Mouse (Mus musculus): ENCODE data around the gene Dand5. TPM values are rescaled to one million over a fixed set of nuclear protein-coding genes. Genes with fewer than 3 reads are reported as not detected.

The Dand5 gene
- polyA plus RNA-seq, 1 experiment from 2014 or later: 2.9 TPM

GRCm38 (mm10) chr8:84813830-84814229 lies 8.8 kb downstream of the Dand5 start:
- 41% methylated on average over 3 of the region's 3 CpGs for WGBS (ENCODE audit: insufficient replicate concordance)
- peaks cover 47% of the 10 kb centered on the region for H3K4me1 ChIP-seq (replicated peaks)
- no peak overlapping the region for H3K4me2 ChIP-seq
- no peaks in the 10 kb centered on the region for H3K36me3 ChIP-seq (replicated peaks)
- H3K27me3 ChIP-seq: peaks cover 44% of the 10 kb centered on the region
- H3K27ac ChIP-seq (replicated peaks): no peak overlapping the region
- H3K9me3 ChIP-seq (replicated peaks): no peaks in the 10 kb centered on the region
- no peak overlapping the region for H3K4me3 ChIP-seq (replicated peaks)
- H3K9ac ChIP-seq: no peak overlapping the region
- ATAC-seq (ENCODE audit: insufficient read depth): no peak

- WGBS (ENCODE audit: insufficient replicate concordance): under 1% methylated on average over 5 of the region's 5 CpGs
- no peak overlapping the region for H3K4me3 ChIP-seq (replicated peaks)
- no peak for ATAC-seq (ENCODE audit: insufficient read depth)
- H3K36me3 ChIP-seq (replicated peaks): no peaks in the 10 kb centered on the region
- peaks cover 49% of the 10 kb centered on the region for H3K4me1 ChIP-seq (replicated peaks)
- H3K9ac ChIP-seq: no peak overlapping the region
- H3K27ac ChIP-seq (replicated peaks): no peak overlapping the region
- H3K9me3 ChIP-seq (replicated peaks): no peaks in the 10 kb centered on the region
- no peak overlapping the region for H3K4me2 ChIP-seq
- H3K27me3 ChIP-seq: peaks cover 52% of the 10 kb centered on the region
Observed at GRCm38 (mm10) chr8:84813059-84813458, 9.6 kb downstream of the Dand5 start.

GRCm38 (mm10) chr8:84811303-84811702 lies 11.3 kb downstream of the Dand5 start:
- H3K36me3 ChIP-seq (replicated peaks): no peaks in the 10 kb centered on the region
- H3K4me1 ChIP-seq (replicated peaks): peaks cover 49% of the 10 kb centered on the region
- no peak for ATAC-seq (ENCODE audit: insufficient read depth)
- 35% methylated on average over 10 of the region's 10 CpGs for WGBS (ENCODE audit: insufficient replicate concordance)
- H3K27ac ChIP-seq (replicated peaks): no peak overlapping the region
- H3K9me3 ChIP-seq (replicated peaks): no peaks in the 10 kb centered on the region
- peak overlapping the region; percentile 51 for H3K4me3 ChIP-seq (replicated peaks)
- H3K27me3 ChIP-seq: peaks cover 63% of the 10 kb centered on the region
- peak overlapping the region; percentile 77 for H3K4me2 ChIP-seq
- peak overlapping the region; percentile 30; the same call in 1 of the 2 replicates for H3K9ac ChIP-seq

GRCm38 (mm10) chr8:84810896-84811295 lies 11.7 kb downstream of the Dand5 start:
- peaks cover 45% of the 10 kb centered on the region for H3K4me1 ChIP-seq (replicated peaks)
- peak overlapping the region; percentile 51 for H3K4me3 ChIP-seq (replicated peaks)
- H3K9me3 ChIP-seq (replicated peaks): no peaks in the 10 kb centered on the region
- no peak overlapping the region for H3K27ac ChIP-seq (replicated peaks)
- peak; percentile 67 for ATAC-seq (ENCODE audit: insufficient read depth)
- H3K4me2 ChIP-seq: peak overlapping the region; percentile 77
- under 1% methylated on average over 32 of the region's 32 CpGs for WGBS (ENCODE audit: insufficient replicate concordance)
- H3K27me3 ChIP-seq: peaks cover 65% of the 10 kb centered on the region
- H3K9ac ChIP-seq: peak overlapping the region; percentile 30; the same call in 1 of the 2 replicates
- H3K36me3 ChIP-seq (replicated peaks): no peaks in the 10 kb centered on the region

GRCm38 (mm10) chr8:84809941-84810280 lies 12.7 kb downstream of the Dand5 start:
- WGBS (ENCODE audit: insufficient replicate concordance): 78% methylated on average over 5 of the region's 5 CpGs

GRCm38 (mm10) chr8:84809109-84809940 lies 13.3 kb downstream of the Dand5 start:
- H3K4me1 ChIP-seq (replicated peaks): peaks cover 35% of the 10 kb centered on the region
- no peaks in the 10 kb centered on the region for H3K36me3 ChIP-seq (replicated peaks)
- no peak overlapping the region for H3K9ac ChIP-seq
- H3K4me2 ChIP-seq: no peak overlapping the region
- H3K9me3 ChIP-seq (replicated peaks): no peaks in the 10 kb centered on the region
- no peak for ATAC-seq (ENCODE audit: insufficient read depth)
- no peak overlapping the region for H3K27ac ChIP-seq (replicated peaks)
- peaks cover 77% of the 10 kb centered on the region for H3K27me3 ChIP-seq
- 67% methylated on average over 12 of the region's 12 CpGs for WGBS (ENCODE audit: insufficient replicate concordance)
- no peak overlapping the region for H3K4me3 ChIP-seq (replicated peaks)

More at GRCm38 (mm10) chr8:84809941-84810280, 12.7 kb downstream of the Dand5 start:
- H3K4me1 ChIP-seq (replicated peaks): peaks cover 36% of the 10 kb centered on the region
- H3K27me3 ChIP-seq: peaks cover 74% of the 10 kb centered on the region
- H3K4me3 ChIP-seq (replicated peaks): no peak overlapping the region
- H3K4me2 ChIP-seq: no peak overlapping the region
- H3K27ac ChIP-seq (replicated peaks): no peak overlapping the region
- H3K9ac ChIP-seq: no peak overlapping the region
- no peak for ATAC-seq (ENCODE audit: insufficient read depth)
- H3K9me3 ChIP-seq (replicated peaks): no peaks in the 10 kb centered on the region
- no peaks in the 10 kb centered on the region for H3K36me3 ChIP-seq (replicated peaks)

GRCm38 (mm10) chr8:84806031-84806430 lies 16.6 kb downstream of the Dand5 start:
- no peak for ATAC-seq (ENCODE audit: insufficient read depth)
- H3K9me3 ChIP-seq (replicated peaks): no peaks in the 10 kb centered on the region
- no peak overlapping the region for H3K27ac ChIP-seq (replicated peaks)
- H3K9ac ChIP-seq: no peak overlapping the region
- no peak overlapping the region for H3K4me2 ChIP-seq
- no peak overlapping the region for H3K4me3 ChIP-seq (replicated peaks)
- H3K27me3 ChIP-seq: peaks cover 84% of the 10 kb centered on the region
- WGBS (ENCODE audit: insufficient replicate concordance): 87% methylated on average over 5 of the region's 5 CpGs
- H3K4me1 ChIP-seq (replicated peaks): peaks cover 24% of the 10 kb centered on the region
- no peaks in the 10 kb centered on the region for H3K36me3 ChIP-seq (replicated peaks)

GRCm38 (mm10) chr8:84799999-84800831 lies 22.4 kb downstream of the Dand5 start, which contains the start of gene Nfix:
Nfix (minus strand) TSS chr8:84800344.
- peak within 1 kb of the TSS; percentile 70 for H3K4me3 ChIP-seq (replicated peaks)
- H3K9me3 ChIP-seq (replicated peaks): no peaks in the 10 kb centered on the region
- peaks cover 95% of the 10 kb centered on the region for H3K27me3 ChIP-seq
- 2% methylated on average over 78 of the region's 125 CpGs for WGBS (ENCODE audit: insufficient replicate concordance)
- ATAC-seq (ENCODE audit: insufficient read depth): peak; percentile 44
- peak within 1 kb of the TSS; percentile 51; the same call in 1 of the 2 replicates for H3K27ac ChIP-seq (replicated peaks)
- peak within 1 kb of the TSS; percentile 69 for H3K9ac ChIP-seq
- peaks cover 33% of the 10 kb centered on the region for H3K4me1 ChIP-seq (replicated peaks)
- no peaks in the 10 kb centered on the region for H3K36me3 ChIP-seq (replicated peaks)
- peak within 1 kb of the TSS; percentile 97 for H3K4me2 ChIP-seq

- H3K9ac ChIP-seq: peak overlapping the region; percentile 69
- peaks cover 33% of the 10 kb centered on the region for H3K4me1 ChIP-seq (replicated peaks)
- H3K27me3 ChIP-seq: peaks cover 95% of the 10 kb centered on the region
- peak; percentile 51 for ATAC-seq (ENCODE audit: insufficient read depth)
- peak overlapping the region; percentile 51; the same call in 1 of the 2 replicates for H3K27ac ChIP-seq (replicated peaks)
- no peaks in the 10 kb centered on the region for H3K36me3 ChIP-seq (replicated peaks)
- peak overlapping the region; percentile 97 for H3K4me2 ChIP-seq
- whole genome bisulfite sequencing (ENCODE audit: insufficient replicate concordance): 1% methylated on average over 103 of the region's 108 CpGs
- peak overlapping the region; percentile 70 for H3K4me3 ChIP-seq (replicated peaks)
- no peaks in the 10 kb centered on the region for H3K9me3 ChIP-seq (replicated peaks)
Observed at GRCm38 (mm10) chr8:84799136-84799931, 23.3 kb downstream of the Dand5 start.

GRCm38 (mm10) chr8:84798446-84799135 lies 24.0 kb downstream of the Dand5 start:
- WGBS (ENCODE audit: insufficient replicate concordance): 69% methylated on average over 10 of the region's 10 CpGs
- H3K36me3 ChIP-seq (replicated peaks): no peaks in the 10 kb centered on the region
- peaks cover 34% of the 10 kb centered on the region for H3K4me1 ChIP-seq (replicated peaks)
- peaks cover 92% of the 10 kb centered on the region for H3K27me3 ChIP-seq
- H3K4me3 ChIP-seq (replicated peaks): peak overlapping the region; percentile 70
- peak overlapping the region; percentile 69; the same call in 1 of the 2 replicates for H3K9ac ChIP-seq
- H3K27ac ChIP-seq (replicated peaks): no peak overlapping the region
- peak overlapping the region; percentile 97 for H3K4me2 ChIP-seq
- no peak; the same call in 1 of the 2 replicates for ATAC-seq (ENCODE audit: insufficient read depth)
- no peaks in the 10 kb centered on the region for H3K9me3 ChIP-seq (replicated peaks)
